Mouse (Mus musculus): Measurements from ENCODE around the gene Gm13762.
"Not testable (repeated sequence)": the region's sequence is repeated elsewhere in the genome, so short reads cannot be mapped to it uniquely, and the experiment has no call there.

Gene Gm13762

GRCm38 (mm10) chr2:88980181-88980580 lies at the start of gene Gm13762:
TSS of gene Gm13762 (minus strand) at chr2:88980281.
- no peak for DNase-seq (ENCODE audit: low read depth)

GRCm38 (mm10) chr2:89021436-89021835 lies 41.4 kb upstream of the Gm13762 start:
- not testable (repeated sequence) for DNase-seq (ENCODE audit: low read depth)

GRCm38 (mm10) chr2:89018240-89018639 lies 38.2 kb upstream of the Gm13762 start, which contains the start of gene Olfr1216:
TSS of gene Olfr1216 (minus strand) at chr2:89018340.
- DNase-seq (ENCODE audit: low read depth) = no peak

GRCm38 (mm10) chr2:89006873-89007272 lies 26.8 kb upstream of the Gm13762 start, which contains the start of gene Olfr1215:
TSS of gene Olfr1215 (minus strand) at chr2:89006973.
- no peak for DNase-seq (ENCODE audit: low read depth)

- no peak for DNase-seq (ENCODE audit: low read depth)
These were observed 12.5 kb upstream of the Gm13762 start, which contains the start of gene Olfr1214 for GRCm38 (mm10) chr2:88992553-88992952. TSS of gene Olfr1214 (minus strand) at chr2:88992653.

- no peak for DNase-seq (ENCODE audit: low read depth)
These were observed 26.4 kb downstream of the Gm13762 start, which contains the start of gene Olfr1212 for GRCm38 (mm10) chr2:88953669-88954068. TSS of gene Olfr1212 (plus strand) at chr2:88953969.

GRCm38 (mm10) chr2:88938011-88938410 lies 42.1 kb downstream of the Gm13762 start, which contains the start of gene Olfr1211:
TSS of gene Olfr1211 (minus strand) at chr2:88938111.
- DNase-seq (ENCODE audit: low read depth) = no peak

Measured in naive thymus-derived CD4-positive, alpha-beta T cell, adult 2 months (primary cell).